Mouse (Mus musculus) ES-E14 (cell line): ENCODE measurements around the gene Scn2b. TPM values are rescaled to one million over a fixed set of nuclear protein-coding genes. Genes with fewer than 3 reads are reported as not detected.
A peak's percentile ranks its signal among the peaks of the same experiment; 100 is the strongest.

ENCODE experiments used
- DNase-seq: peaks from one replicate; pipeline ENCODE4 v3.0.0-alpha.2; 2013; ENCODE audit warnings: low read depth, low spot score
- H3K27ac ChIP-seq: 2 replicates; pipeline ENCODE4 v1.5.1; 2012; ENCODE audit warnings: low read depth, mild to moderate bottlenecking, low read length, moderate library complexity, mixed read lengths; ENCODE audit not compliant: poor library complexity, insufficient read depth, severe bottlenecking
- H3K36me3 ChIP-seq: 2 replicates; pipeline ENCODE4 v1.6.1; 2012; ENCODE audit warnings: mild to moderate bottlenecking, low read length, moderate library complexity, mixed read lengths; ENCODE audit not compliant: control insufficient read depth, poor library complexity, insufficient read depth, severe bottlenecking
- H3K4me1 ChIP-seq, 2 experiments: fragments of 150-350 bp in 1 of 2; sonication (generic) in 1 of 2; 2 replicates each; pipeline ENCODE4 v1.6.1; 2012; ENCODE audit warnings: low read length in 2 of 2, mild to moderate bottlenecking in 1 of 2, mixed read lengths in 1 of 2; ENCODE audit not compliant: control insufficient read depth in 2 of 2, insufficient read depth in 2 of 2, poor library complexity in 1 of 2
- H3K4me3 ChIP-seq, 2 experiments: fragments of 150-350 bp in 1 of 2; sonication (generic) in 1 of 2; 2 replicates each; pipeline ENCODE4 v1.5.1; 2012; ENCODE audit warnings: low read length in 2 of 2, low read depth in 1 of 2, mild to moderate bottlenecking in 1 of 2, mixed read lengths in 1 of 2; ENCODE audit not compliant: insufficient read depth in 1 of 2, poor library complexity in 1 of 2, severe bottlenecking in 1 of 2
- H3K9ac ChIP-seq: 2 replicates; pipeline ENCODE4 v1.6.1; 2012; ENCODE audit warnings: low read depth, mild to moderate bottlenecking, low read length, mixed read lengths; ENCODE audit not compliant: poor library complexity, insufficient read depth, severe bottlenecking
- H3K9me3 ChIP-seq: fragments of 150-350 bp; sonication (generic); 2 replicates; pipeline ENCODE4 v1.6.1; 2012; ENCODE audit warnings: low read depth, mild to moderate bottlenecking, low read length; ENCODE audit not compliant: control insufficient read depth, insufficient read depth
- CHD2 ChIP-seq: IDR thresholded peaks from 2 replicates; pipeline ENCODE4 v1.6.1; 2014; ENCODE audit warnings: mild to moderate bottlenecking, low read depth, low read length, inconsistent platforms
- HCFC1 ChIP-seq: IDR thresholded peaks from 2 replicates; pipeline ENCODE4 v1.6.1; 2012; ENCODE audit warnings: low read length, inconsistent platforms, borderline replicate concordance; ENCODE audit not compliant: insufficient read depth
- MAFK ChIP-seq: IDR thresholded peaks from 2 replicates; pipeline ENCODE4 v1.6.1; 2014; ENCODE audit warnings: mild to moderate bottlenecking, low read depth, low read length, inconsistent platforms; ENCODE audit not compliant: insufficient read depth
- ZC3H11A ChIP-seq: IDR thresholded peaks from 2 replicates; pipeline ENCODE4 v1.6.1; 2012; ENCODE audit warnings: low read depth, mild to moderate bottlenecking, inconsistent platforms, low read length, borderline replicate concordance
- ZNF384 ChIP-seq: IDR thresholded peaks from 2 replicates; pipeline ENCODE4 v1.6.1; 2012; ENCODE audit warnings: low read depth, low read length, inconsistent platforms
- in situ Hi-C, 2 experiments: fragments of 600-800 bp; cut with MboI; formaldehyde crosslinking; loops; one replicate each; pipeline ENCODE4 v1.15.1; 2025; ENCODE audit warnings: low sequenced_read_pairs in 2 of 2, inconsistent platforms in 1 of 2; ENCODE audit not compliant: unreplicated experiment in 2 of 2
- total RNA-seq: library from RNA; depleted of rRNA; stranded (reverse); fragments of 300-350 nt; gene quantifications from 2 replicates; pipeline ENCODE4 v1.2.3, GENCODE M21; 2012; rRNA removed

Gene Scn2b
- total RNA-seq, result 1.1 and 1.7 TPM in 2 replicates

GRCm38 (mm10) chr9:45117741-45118431 is at the start of gene Scn2b:
Scn2b (plus strand) TSS chr9:45117782.
- Histone ChIP-seq H3K27ac (no peak within 1 kb of the TSS), H3K4me3 (peak within 1 kb of the TSS; percentile 44 to 54), H3K36me3 (no peaks in the 10 kb centered on the region), H3K4me1 (peaks cover 0 to 7% of the 10 kb centered on the region in 2 experiments; a peak in 1 of 4 replicates), H3K9me3 (no peaks in the 10 kb centered on the region), H3K9ac (peak within 1 kb of the TSS; percentile 23; the same call in 1 of the 2 replicates)
- in situ Hi-C loops, result no loop called here
- TF ChIP-seq ZNF384 (peak; percentile 88), CHD2 (no peak)
- no peak for DNase-seq

- H3K36me3 ChIP-seq, result no peaks in the 10 kb centered on the region
- H3K27ac ChIP-seq, result no peak overlapping the region
- no peaks in the 10 kb centered on the region for H3K9me3 ChIP-seq
- in situ Hi-C loops, result no loop called here
- TF ChIP-seq ZC3H11A, result no peak
- TF ChIP-seq ZNF384, result no peak
- no peak for TF ChIP-seq MAFK
- TF ChIP-seq HCFC1, result no peak
- no peak for TF ChIP-seq CHD2
- H3K4me3 ChIP-seq, result no peak overlapping the region
- H3K9ac ChIP-seq, result no peak overlapping the region
- no peak for DNase-seq
- no peaks in the 10 kb centered on the region for H3K4me1 ChIP-seq
Observed at GRCm38 (mm10) chr9:45071800-45072199, 45.8 kb upstream of the Scn2b start.

- Histone ChIP-seq H3K36me3 (no peaks in the 10 kb centered on the region), H3K9ac (no peak overlapping the region), H3K4me1 (no peaks in the 10 kb centered on the region), H3K9me3 (no peaks in the 10 kb centered on the region), H3K4me3 (no peak overlapping the region), H3K27ac (no peak overlapping the region)
- in situ Hi-C loops, result no loop called here
- no peak for TF ChIP-seq ZC3H11A
- no peak for TF ChIP-seq ZNF384
- no peak for TF ChIP-seq MAFK
- no peak for TF ChIP-seq HCFC1
- DNase-seq, result no peak
Observed at GRCm38 (mm10) chr9:45077859-45078258, 39.7 kb upstream of the Scn2b start.

GRCm38 (mm10) chr9:45079011-45079410 is 38.6 kb upstream of the Scn2b start, which contains the start of gene Jaml:
Jaml (plus strand) TSS chr9:45079183.
- TF ChIP-seq CHD2 (no peak), HCFC1 (no peak), ZNF384 (no peak), ZC3H11A (no peak), MAFK (no peak)
- no peaks in the 10 kb centered on the region for H3K4me1 ChIP-seq
- no peak for DNase-seq
- in situ Hi-C loops, result no loop called here
- no peaks in the 10 kb centered on the region for H3K36me3 ChIP-seq
- no peak within 1 kb of the TSS for H3K27ac ChIP-seq
- no peaks in the 10 kb centered on the region for H3K9me3 ChIP-seq
- H3K4me3 ChIP-seq, result no peak within 1 kb of the TSS
- H3K9ac ChIP-seq, result no peak within 1 kb of the TSS

- in situ Hi-C loops, result no loop called here
Observed at GRCm38 (mm10) chr9:45083132-45083531, 34.5 kb upstream of the Scn2b start.

More at GRCm38 (mm10) chr9:45083132-45083531, 34.5 kb upstream of the Scn2b start:
- no peak for TF ChIP-seq HCFC1
- no peak for TF ChIP-seq MAFK
- TF ChIP-seq CHD2, result no peak
- no peak for TF ChIP-seq ZNF384
- DNase-seq, result no peak
- Histone ChIP-seq H3K9ac (no peak overlapping the region), H3K4me1 (no peaks in the 10 kb centered on the region), H3K36me3 (no peaks in the 10 kb centered on the region), H3K4me3 (no peak overlapping the region), H3K27ac (no peak overlapping the region), H3K9me3 (no peaks in the 10 kb centered on the region)
